Mouse (Mus musculus) C2C12 (cell line): ENCODE data around the gene Prpf38b. TPM values are rescaled to one million over a fixed set of nuclear protein-coding genes. Genes with fewer than 3 reads are reported as not detected.

Source experiments
- H3K27me3 ChIP-seq: one replicate; pipeline ENCODE4 v1.6.1; 2011; ENCODE audit not compliant: control insufficient read depth, insufficient read depth, insufficient read length
- H3K36me3 ChIP-seq: one replicate; pipeline ENCODE4 v1.6.1; 2011; ENCODE audit not compliant: control insufficient read depth, insufficient read depth
- H3K4me3 ChIP-seq: one replicate; pipeline ENCODE4 v1.5.1; 2011; ENCODE audit warnings: mild to moderate bottlenecking, control low read depth; ENCODE audit not compliant: poor library complexity, insufficient read depth, severe bottlenecking
- H3K79me2 ChIP-seq: one replicate; pipeline ENCODE4 v1.6.1; 2011; ENCODE audit not compliant: control insufficient read depth, insufficient read depth
- H3K79me3 ChIP-seq: one replicate; pipeline ENCODE4 v1.6.1; 2011; ENCODE audit warnings: low read depth, control low read depth
- H3ac ChIP-seq: one replicate; pipeline ENCODE3; 2011; ENCODE audit warnings: low read depth; ENCODE audit not compliant: control insufficient read depth, insufficient read length
- CEBPB ChIP-seq: IDR thresholded peaks from one replicate; pipeline ENCODE4 v1.6.1; 2011; ENCODE audit warnings: low read depth, mild to moderate bottlenecking, control low read depth, moderate library complexity
- CTCF ChIP-seq: IDR thresholded peaks from one replicate; pipeline ENCODE4 v1.5.1; 2011; ENCODE audit not compliant: control insufficient read depth, insufficient read depth, insufficient read length
- FOSL1 ChIP-seq: IDR thresholded peaks from one replicate; pipeline ENCODE4 v1.8.0; 2011; ENCODE audit warnings: mild to moderate bottlenecking, low read length; ENCODE audit not compliant: poor library complexity, insufficient read depth, severe bottlenecking
- MAX ChIP-seq: IDR thresholded peaks from one replicate; pipeline ENCODE4 v1.6.1; 2011; ENCODE audit warnings: mild to moderate bottlenecking, control low read depth
- MYOD1 ChIP-seq: IDR thresholded peaks from one replicate; pipeline ENCODE4 v1.6.1; 2011; ENCODE audit warnings: low read depth; ENCODE audit not compliant: control insufficient read depth, insufficient read length
- MYOG ChIP-seq: IDR thresholded peaks from one replicate; pipeline ENCODE4 v1.6.1; 2011; ENCODE audit not compliant: control insufficient read depth, insufficient read length; ENCODE audit errors: extremely low read depth
- USF1 ChIP-seq: IDR thresholded peaks from one replicate; pipeline ENCODE4 v1.6.1; 2011; ENCODE audit warnings: low read depth, mild to moderate bottlenecking, control low read depth, moderate library complexity
- polyA plus RNA-seq: library from polyadenylated mRNA; unstranded; fragments of >200 nt; fragmentation: generic; extraction: Trizol; gene quantifications from one replicate; pipeline ENCODE4 v1.2.1, GENCODE M21; 2012; ENCODE audit warnings: missing spikeins

The Prpf38b gene
- polyA plus RNA-seq, 1 experiment = 19.5 TPM

DNA sequence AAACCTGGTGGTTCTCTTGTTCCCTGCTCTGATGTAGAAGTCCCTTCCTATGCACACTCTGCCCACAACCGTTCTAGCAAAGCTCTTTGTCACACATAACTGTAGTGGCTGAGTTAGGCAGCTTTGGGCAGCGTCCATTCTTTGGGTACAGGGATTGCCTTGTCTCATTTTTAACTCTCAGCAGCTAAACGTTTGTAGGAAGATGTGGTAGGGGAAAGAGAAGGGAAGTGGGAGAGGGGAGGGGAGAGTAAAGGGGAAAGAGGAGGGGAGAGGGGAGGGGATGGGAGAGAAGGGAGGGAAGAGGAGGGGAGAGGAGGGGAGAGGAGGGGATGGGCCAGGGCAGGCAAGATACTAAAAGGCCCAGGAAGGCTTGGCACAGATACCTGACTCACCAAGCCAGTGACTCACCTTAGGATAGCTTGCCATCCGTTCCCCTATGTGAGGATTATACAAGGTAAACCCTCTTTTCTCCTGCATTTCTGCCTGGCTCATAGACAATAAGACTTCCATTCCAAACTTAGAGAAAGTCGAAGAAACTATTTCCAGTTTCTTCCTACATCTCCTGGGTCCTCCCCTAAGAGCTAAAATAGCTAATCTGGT lies 31.6 kb downstream of the Prpf38b start:
- no peak for TF ChIP-seq FOSL1
- no peak for TF ChIP-seq MAX
- H3K36me3 ChIP-seq = no peaks in the 10 kb centered on the region

DNA sequence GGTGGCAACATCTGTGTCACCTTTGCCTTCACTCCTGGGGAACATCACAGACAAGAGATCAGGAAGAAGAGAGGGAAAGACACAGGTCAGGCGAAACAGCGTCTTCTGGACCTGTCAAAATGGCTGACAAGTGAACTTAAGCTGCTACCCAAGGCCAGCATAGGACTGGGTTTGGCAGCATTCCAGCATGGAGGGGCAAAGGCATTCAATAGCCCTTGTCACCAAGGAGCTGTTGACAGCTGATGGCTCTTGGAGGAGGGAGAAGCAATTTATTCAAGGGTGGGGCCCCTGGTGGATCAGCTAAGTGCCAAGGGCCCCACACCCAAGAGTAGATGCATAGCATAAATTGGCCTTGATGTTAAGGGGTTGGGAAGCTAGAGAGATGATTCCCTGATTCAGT lies 32.4 kb downstream of the Prpf38b start:
- no peaks in the 10 kb centered on the region for H3K79me3 ChIP-seq
- no peak for TF ChIP-seq USF1
- H3K4me3 ChIP-seq = no peak overlapping the region
- no peaks in the 10 kb centered on the region for H3K36me3 ChIP-seq
- no peaks in the 10 kb centered on the region for H3K79me2 ChIP-seq
- no peaks in the 10 kb centered on the region for H3K27me3 ChIP-seq
- no peak overlapping the region for H3ac ChIP-seq

More for the DNA sequence above, 31.6 kb downstream of the Prpf38b start:
- H3K27me3 ChIP-seq = no peaks in the 10 kb centered on the region
- no peaks in the 10 kb centered on the region for H3K79me3 ChIP-seq
- no peaks in the 10 kb centered on the region for H3K79me2 ChIP-seq
- H3ac ChIP-seq = no peak overlapping the region
- no peak overlapping the region for H3K4me3 ChIP-seq

DNA sequence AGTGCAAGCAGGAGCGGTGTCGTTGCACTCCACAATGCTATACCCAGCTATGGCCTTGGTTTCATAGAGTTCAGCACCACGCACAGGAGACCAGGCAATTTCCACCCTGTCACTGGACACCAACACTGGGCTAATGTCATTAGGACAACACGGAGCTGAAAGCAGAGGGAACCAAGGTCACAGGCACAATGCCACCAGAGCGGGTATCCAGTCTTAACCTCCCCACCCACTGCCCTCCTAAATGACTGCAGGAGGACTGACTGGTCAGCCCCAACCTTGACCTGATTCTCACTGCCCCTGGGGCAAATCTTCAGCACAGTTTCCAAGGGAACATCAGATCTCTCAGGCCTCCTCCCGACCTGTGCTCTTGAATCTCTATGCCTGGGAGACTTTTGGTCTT lies 40.9 kb downstream of the Prpf38b start:
- no peak for TF ChIP-seq MYOD1
- no peak for TF ChIP-seq USF1
- TF ChIP-seq CEBPB = no peak
- TF ChIP-seq FOSL1 = no peak
- no peak for TF ChIP-seq MAX
- no peak for TF ChIP-seq CTCF
- TF ChIP-seq MYOG = no peak
- H3K79me2 ChIP-seq = no peaks in the 10 kb centered on the region
- H3K36me3 ChIP-seq = no peaks in the 10 kb centered on the region
- no peak overlapping the region for H3K4me3 ChIP-seq
- no peak overlapping the region for H3ac ChIP-seq
- H3K79me3 ChIP-seq = no peaks in the 10 kb centered on the region
- H3K27me3 ChIP-seq = no peaks in the 10 kb centered on the region

DNA sequence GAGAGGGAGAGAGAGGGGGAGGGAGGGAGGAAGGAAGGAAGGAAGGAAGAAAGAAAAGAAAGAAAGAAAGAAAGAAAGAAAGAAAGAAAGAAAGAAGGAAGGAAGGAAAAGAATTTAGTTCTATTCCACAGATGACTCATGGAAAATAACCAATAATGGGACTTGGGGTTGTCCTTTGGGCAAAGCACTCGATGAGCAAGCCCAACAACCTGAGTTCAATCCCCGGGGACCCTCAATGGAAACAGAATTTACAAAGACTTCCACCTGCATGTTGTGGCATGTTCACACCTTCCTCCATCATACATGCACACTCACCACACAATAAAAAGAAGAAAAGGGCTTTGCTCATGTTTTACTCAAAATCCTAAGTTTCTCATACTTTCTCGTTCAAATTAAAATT lies 44.1 kb downstream of the Prpf38b start:
- no peaks in the 10 kb centered on the region for H3K36me3 ChIP-seq
- H3K79me2 ChIP-seq = no peaks in the 10 kb centered on the region
- TF ChIP-seq FOSL1 = no peak
- no peak for TF ChIP-seq MAX
- TF ChIP-seq CEBPB = no peak
- no peak for TF ChIP-seq CTCF
- H3K79me3 ChIP-seq = no peaks in the 10 kb centered on the region
- no peak overlapping the region for H3K4me3 ChIP-seq
- no peaks in the 10 kb centered on the region for H3K27me3 ChIP-seq
- no peak overlapping the region for H3ac ChIP-seq

DNA sequence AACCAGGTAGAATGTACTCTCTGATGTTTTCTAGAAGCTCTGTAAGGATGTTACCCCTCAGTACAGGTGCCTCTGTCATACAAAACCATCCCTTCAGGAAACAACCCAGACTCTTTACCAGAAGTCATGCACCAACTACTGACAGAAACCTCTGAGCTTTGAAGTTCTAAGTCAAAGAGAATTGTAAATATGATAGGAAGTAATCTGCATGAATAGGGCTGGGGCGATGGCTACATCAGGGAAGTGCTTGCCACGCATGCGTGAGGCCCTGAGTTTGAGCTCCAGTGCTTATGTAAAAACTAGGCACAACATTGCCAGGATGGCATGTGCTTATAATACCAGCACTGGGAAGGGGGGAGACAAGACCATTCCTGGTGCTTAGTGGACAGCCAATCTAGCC lies 45.9 kb downstream of the Prpf38b start:
- Histone ChIP-seq H3ac (no peak overlapping the region), H3K27me3 (no peaks in the 10 kb centered on the region), H3K4me3 (no peak overlapping the region), H3K36me3 (no peaks in the 10 kb centered on the region), H3K79me3 (no peaks in the 10 kb centered on the region), H3K79me2 (no peaks in the 10 kb centered on the region)
- no peak for TF ChIP-seq USF1
- TF ChIP-seq CTCF = no peak
- no peak for TF ChIP-seq MAX
- TF ChIP-seq FOSL1 = no peak
- TF ChIP-seq MYOD1 = no peak
- no peak for TF ChIP-seq CEBPB
- no peak for TF ChIP-seq MYOG

DNA sequence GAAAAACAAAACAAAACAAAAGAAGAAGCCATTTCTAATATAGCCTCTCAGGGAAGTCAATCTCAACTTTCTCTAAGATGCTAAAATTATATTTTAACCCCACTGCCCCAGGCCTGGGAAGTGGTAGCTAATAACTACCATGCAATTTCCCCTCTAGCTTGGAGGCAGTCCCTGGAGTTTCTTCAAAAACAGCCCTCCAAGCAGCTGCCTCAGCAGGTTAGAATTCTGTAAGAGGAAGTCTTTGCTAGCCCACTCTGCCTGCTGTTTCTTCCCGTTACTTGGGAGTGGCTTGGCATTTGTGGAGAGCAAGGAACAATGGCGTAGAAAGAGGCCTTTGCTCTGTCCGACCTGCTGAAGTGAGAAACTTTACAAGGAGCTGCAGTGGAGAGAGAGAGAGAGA lies 46.4 kb downstream of the Prpf38b start:
- H3K36me3 ChIP-seq = no peaks in the 10 kb centered on the region
- H3K27me3 ChIP-seq = no peaks in the 10 kb centered on the region
- H3K79me2 ChIP-seq = no peaks in the 10 kb centered on the region
- TF ChIP-seq FOSL1 (no peak), MYOD1 (no peak), CEBPB (no peak), CTCF (no peak), USF1 (no peak), MYOG (no peak), MAX (no peak)
- no peak overlapping the region for H3K4me3 ChIP-seq
- H3ac ChIP-seq = no peak overlapping the region
- no peaks in the 10 kb centered on the region for H3K79me3 ChIP-seq
